Mouse (Mus musculus): ENCODE data around the gene Map4k5.

GRCm38 (mm10) chr12:69904991-69905390 is 12.0 kb upstream of the Map4k5 start:
- TF ChIP-seq CTCF (conservative IDR thresholded peaks at IDR 0.05; ENCODE audit: low read length): no peak
- TF ChIP-seq POU5F1 (IDR thresholded peaks at IDR 0.05; ENCODE audit: borderline replicate concordance, low read length): no peak
- TF ChIP-seq NANOG (IDR thresholded peaks at IDR 0.05; ENCODE audit: borderline replicate concordance, low read length): no peak
